ENCODE assay signal across 16 mouse cellular contexts in the genomic region with DNA sequence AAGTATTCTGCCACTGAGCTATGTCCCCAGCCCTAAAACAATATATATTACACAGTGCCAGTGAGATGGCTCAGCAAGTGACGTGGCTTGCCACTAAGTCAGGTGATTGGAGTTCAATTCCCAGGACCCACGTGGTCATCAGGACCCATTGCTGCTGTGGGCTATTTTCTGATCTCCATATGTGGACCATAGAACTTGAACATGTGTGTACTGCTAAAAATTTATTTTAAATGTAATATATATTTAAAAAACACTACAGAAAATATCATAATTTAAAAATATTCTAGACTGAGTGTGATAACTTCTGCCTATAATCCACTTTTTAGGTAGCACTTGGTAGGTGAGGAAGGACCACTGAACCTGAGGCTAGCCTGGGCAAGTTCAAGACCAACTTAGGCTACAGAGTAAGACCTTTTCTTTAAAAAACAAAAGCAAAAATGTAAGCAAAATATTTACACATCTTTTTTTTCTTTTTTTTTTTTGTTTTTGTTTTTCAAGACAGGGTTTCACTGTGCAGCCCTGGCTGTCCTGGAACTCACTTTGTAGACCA.
"Had no signal": no experiment of that assay in that cellular context is flagged by ENCODE, and none has a peak within 500 bp of the region (broad histone marks: within the 10 kb centered on the region; RNA-seq: fewer than 3 reads in every experiment).

No protein-coding gene starts in this region.

- H3K9me3 ChIP-seq: neural tube, embryonic 13.5 days; neural tube, embryonic 15.5 days; stomach, embryonic 15.5 days had no signal

- H3K4me1 ChIP-seq: neural tube, embryonic 13.5 days; neural tube, embryonic 15.5 days; stomach, embryonic 15.5 days had no signal

- H3K4me3 ChIP-seq: neural tube, embryonic 13.5 days; neural tube, embryonic 15.5 days; stomach, embryonic 15.5 days had no signal

- DNase-seq: retina, postnatal 1 day; right cerebral cortex, adult 18-20 months; right cerebral cortex, postnatal 14 days; right cerebral cortex, postnatal 25 days; right cerebral cortex, postnatal 4 days; spleen, adult 18-20 months; thymus, adult 18-20 months; thymus, adult 2 months; thymus, postnatal 14 days; thymus, postnatal 25 days; thymus, postnatal 36 days; thymus, postnatal 4 days had no signal

- H3K4me2 ChIP-seq: neural tube, embryonic 13.5 days; neural tube, embryonic 15.5 days; stomach, embryonic 15.5 days had no signal

- H3K27ac ChIP-seq: neural tube, embryonic 13.5 days; neural tube, embryonic 15.5 days; stomach, embryonic 15.5 days; stomach, postnatal 0 days had no signal

- H3K9ac ChIP-seq: neural tube, embryonic 13.5 days; neural tube, embryonic 15.5 days; stomach, embryonic 15.5 days had no signal

- H3K27me3 ChIP-seq: neural tube, embryonic 13.5 days; neural tube, embryonic 15.5 days; stomach, embryonic 15.5 days had no signal
